Mouse (Mus musculus) liver, adult 2 months (tissue): ENCODE results near the gene Olfr1276. TPM values are rescaled to one million over a fixed set of nuclear protein-coding genes. Genes with fewer than 3 reads are reported as not detected.

ENCODE experiments used
- DNase-seq: peaks from one replicate; pipeline ENCODE4 v3.0.0-alpha.2; 2011; ENCODE audit warnings: low read depth, low spot score; ENCODE audit errors: extremely low read depth
- H3K27ac ChIP-seq: fragments of 200-500 bp; replicated peaks from 2 replicates; pipeline ENCODE4 v1.5.1; 2012; ENCODE audit warnings: low read depth, mild to moderate bottlenecking, control low read depth, inconsistent platforms, low read length; ENCODE audit not compliant: insufficient read depth
- H3K27me3 ChIP-seq: fragments of 200-500 bp; 2 replicates; pipeline ENCODE4 v1.6.1; 2012; ENCODE audit warnings: mild to moderate bottlenecking, moderate library complexity, low read length, inconsistent platforms; ENCODE audit not compliant: control insufficient read depth, insufficient read depth
- H3K36me3 ChIP-seq: fragments of 200-500 bp; 2 replicates; pipeline ENCODE4 v1.6.1; 2012; ENCODE audit warnings: low read length, inconsistent platforms; ENCODE audit not compliant: control insufficient read depth, insufficient read depth
- H3K4me1 ChIP-seq: fragments of 200-500 bp; 2 replicates; pipeline ENCODE4 v1.6.1; 2011; ENCODE audit warnings: low read length; ENCODE audit not compliant: control insufficient read depth, insufficient read depth
- H3K4me3 ChIP-seq: fragments of 200-500 bp; 2 replicates; pipeline ENCODE4 v1.5.1; 2011; ENCODE audit warnings: low read depth, mild to moderate bottlenecking, control low read depth, low read length, moderate library complexity; ENCODE audit not compliant: insufficient read depth
- H3K79me2 ChIP-seq: fragments of 200-500 bp; 2 replicates; pipeline ENCODE4 v1.6.1; 2012; ENCODE audit warnings: inconsistent platforms, mild to moderate bottlenecking, low read length, moderate library complexity; ENCODE audit not compliant: control insufficient read depth, insufficient read depth
- H3K9ac ChIP-seq: fragments of 200-500 bp; 2 replicates; pipeline ENCODE4 v1.6.1; 2012; ENCODE audit warnings: low read depth, mild to moderate bottlenecking, control low read depth, inconsistent platforms, low read length
- CTCF ChIP-seq: fragments of 200-500 bp; IDR thresholded peaks from 2 replicates; pipeline ENCODE4 v1.5.1; 2011; ENCODE audit warnings: low read depth, low read length, control low read depth
- POLR2A ChIP-seq: fragments of 200-500 bp; IDR thresholded peaks from 2 replicates; pipeline ENCODE4 v1.6.1; 2011; ENCODE audit warnings: low read length, control low read depth; ENCODE audit not compliant: insufficient read depth; ENCODE audit errors: extremely low read depth
- WGBS: fragments of 180-500 bp; shearing (Covaris S2); methylation state at CpG from one replicate; pipeline ENCODE4 v1.1.7; 2018; 5-methylcytosine and 5-hydroxymethylcytosine counted together
- polyA plus RNA-seq: library from polyadenylated mRNA; depleted of rRNA; stranded (reverse); fragments of >200 nt; gene quantifications from 2 replicates; pipeline ENCODE4 v1.2.3, GENCODE M21; 2012; rRNA removed
- total RNA-seq: library from RNA; depleted of rRNA; stranded (reverse); fragments of >200 nt; gene quantifications from 2 replicates; pipeline ENCODE4 v1.2.3, GENCODE M21; 2014; rRNA removed

Gene Olfr1276
- total RNA-seq (not detected in 2 replicates), polyA plus RNA-seq (not detected in 2 replicates)

GRCm38 (mm10) chr2:111254216-111254615, at the start of gene Olfr1276:
TSS of gene Olfr1276 (plus strand) at chr2:111254516.
- TF ChIP-seq POLR2A (no peak), CTCF (no peak)
- no peaks in the 10 kb centered on the region for H3K4me1 ChIP-seq
- no peak within 1 kb of the TSS for H3K9ac ChIP-seq
- no peak within 1 kb of the TSS for H3K4me3 ChIP-seq
- DNase-seq = no peak
- H3K36me3 ChIP-seq = no peaks in the 10 kb centered on the region
- no peaks in the 10 kb centered on the region for H3K27me3 ChIP-seq
- H3K27ac ChIP-seq = no peak within 1 kb of the TSS
- H3K79me2 ChIP-seq = no peaks in the 10 kb centered on the region

GRCm38 (mm10) chr2:111229502-111229901, 24.8 kb upstream of the Olfr1276 start, which contains the start of gene 4930430A15Rik:
TSS of gene 4930430A15Rik (minus strand) at chr2:111229602.
- no peak within 1 kb of the TSS for H3K4me3 ChIP-seq
- H3K79me2 ChIP-seq = no peaks in the 10 kb centered on the region
- TF ChIP-seq CTCF (no peak), POLR2A (no peak)
- no peak within 1 kb of the TSS for H3K9ac ChIP-seq
- H3K36me3 ChIP-seq = no peaks in the 10 kb centered on the region
- no peak for DNase-seq
- no peaks in the 10 kb centered on the region for H3K4me1 ChIP-seq
- no peak within 1 kb of the TSS for H3K27ac ChIP-seq
- 75% methylated on average over 6 of the region's 6 CpGs for WGBS
- no peaks in the 10 kb centered on the region for H3K27me3 ChIP-seq

GRCm38 (mm10) chr2:111235186-111235585, 19.1 kb upstream of the Olfr1276 start, which contains the start of gene Olfr1275:
TSS of gene Olfr1275 (minus strand) at chr2:111235286.
- Histone ChIP-seq H3K4me1 (no peaks in the 10 kb centered on the region), H3K79me2 (no peaks in the 10 kb centered on the region), H3K36me3 (no peaks in the 10 kb centered on the region), H3K27ac (no peak within 1 kb of the TSS), H3K9ac (no peak within 1 kb of the TSS), H3K27me3 (no peaks in the 10 kb centered on the region), H3K4me3 (no peak within 1 kb of the TSS)
- DNase-seq = no peak
- no peak for TF ChIP-seq CTCF
- TF ChIP-seq POLR2A = no peak
- 62% methylated on average over 1 of the region's 1 CpGs for WGBS

GRCm38 (mm10) chr2:111274006-111274405, 19.7 kb downstream of the Olfr1276 start, which contains the start of gene Olfr1277:
TSS of gene Olfr1277 (minus strand) at chr2:111274106.
- no peaks in the 10 kb centered on the region for H3K27me3 ChIP-seq
- 66% methylated on average over 2 of the region's 2 CpGs for WGBS
- TF ChIP-seq CTCF = no peak
- TF ChIP-seq POLR2A = no peak
- H3K4me3 ChIP-seq = no peak within 1 kb of the TSS
- H3K36me3 ChIP-seq = no peaks in the 10 kb centered on the region
- H3K9ac ChIP-seq = no peak within 1 kb of the TSS
- DNase-seq = no peak
- no peaks in the 10 kb centered on the region for H3K79me2 ChIP-seq
- no peaks in the 10 kb centered on the region for H3K4me1 ChIP-seq
- no peak within 1 kb of the TSS for H3K27ac ChIP-seq

GRCm38 (mm10) chr2:111289836-111290235, 35.5 kb downstream of the Olfr1276 start, which contains the start of gene Olfr1278:
TSS of gene Olfr1278 (plus strand) at chr2:111290136.
- no peaks in the 10 kb centered on the region for H3K27me3 ChIP-seq
- no peaks in the 10 kb centered on the region for H3K36me3 ChIP-seq
- no peaks in the 10 kb centered on the region for H3K4me1 ChIP-seq
- no peak within 1 kb of the TSS for H3K9ac ChIP-seq
- no peak within 1 kb of the TSS for H3K4me3 ChIP-seq
- DNase-seq = no peak
- H3K27ac ChIP-seq = no peak within 1 kb of the TSS
- no peak for TF ChIP-seq POLR2A
- no peak for TF ChIP-seq CTCF
- no peaks in the 10 kb centered on the region for H3K79me2 ChIP-seq

- Histone ChIP-seq H3K4me1 (no peaks in the 10 kb centered on the region), H3K36me3 (no peaks in the 10 kb centered on the region), H3K27me3 (no peaks in the 10 kb centered on the region), H3K27ac (no peak overlapping the region), H3K9ac (no peak overlapping the region), H3K79me2 (no peaks in the 10 kb centered on the region), H3K4me3 (no peak overlapping the region)
- TF ChIP-seq POLR2A (no peak), CTCF (no peak)
- no peak for DNase-seq
Measured at GRCm38 (mm10) chr2:111298541-111298940, 44.2 kb downstream of the Olfr1276 start.
